Mouse (Mus musculus) limb, embryonic 14.5 days (tissue): Measurements from ENCODE around the gene Setd7. TPM values are rescaled to one million over a fixed set of nuclear protein-coding genes. Genes with fewer than 3 reads are reported as not detected.

Source experiments
- ATAC-seq: fragments of 200-750 bp; cut with Nextera tagmentation; 2 replicates; pipeline ENCODE4 v1.8.0; 2017; ENCODE audit warnings: low read depth, moderate number of reproducible peaks, moderate TSS enrichment; ENCODE audit not compliant: low FRiP score
- DNase-seq: peaks from one replicate; pipeline ENCODE4 v3.0.0-alpha.2; 2015; ENCODE audit warnings: low spot score
- H3K27ac ChIP-seq: fragments of 300-500 bp; sonication (generic); replicated peaks from 2 replicates; pipeline ENCODE4 v1.5.1; 2014; ENCODE audit warnings: low read depth, mild to moderate bottlenecking, low read length, moderate library complexity, mixed read lengths
- H3K27me3 ChIP-seq: fragments of 300-500 bp; sonication (generic); 2 replicates; pipeline ENCODE4 v1.6.1; 2014; ENCODE audit warnings: low read length, mixed read lengths; ENCODE audit not compliant: control insufficient read depth, insufficient read depth
- H3K36me3 ChIP-seq: fragments of 300-500 bp; sonication (generic); 2 replicates; pipeline ENCODE4 v1.6.1; 2014; ENCODE audit warnings: mild to moderate bottlenecking, low read length, moderate library complexity, mixed read lengths; ENCODE audit not compliant: control insufficient read depth, insufficient read depth
- H3K4me1 ChIP-seq: fragments of 300-500 bp; sonication (generic); 2 replicates; pipeline ENCODE4 v1.6.1; 2014; ENCODE audit warnings: antibody characterized with exemption, low read length, mixed read lengths; ENCODE audit not compliant: control insufficient read depth, insufficient read depth
- H3K4me2 ChIP-seq: fragments of 300-500 bp; sonication (generic); replicated peaks from 2 replicates; pipeline ENCODE4 v1.6.1; 2014; ENCODE audit warnings: low read depth, mild to moderate bottlenecking, low read length, moderate library complexity; ENCODE audit not compliant: severe bottlenecking
- H3K4me3 ChIP-seq: fragments of 300-500 bp; sonication (generic); replicated peaks from 2 replicates; pipeline ENCODE4 v1.5.1; 2014; ENCODE audit warnings: low read length
- H3K9ac ChIP-seq: fragments of 300-500 bp; sonication (generic); 2 replicates; pipeline ENCODE4 v1.6.1; 2014; ENCODE audit warnings: mild to moderate bottlenecking, low read depth, low read length, moderate library complexity; ENCODE audit not compliant: severe bottlenecking
- H3K9me3 ChIP-seq: fragments of 300-500 bp; sonication (generic); 2 replicates; pipeline ENCODE4 v1.6.1; 2016; ENCODE audit warnings: low read length; ENCODE audit not compliant: control insufficient read depth
- POLR2A ChIP-seq: fragments of 200-500 bp; IDR thresholded peaks from 2 replicates; pipeline ENCODE4 v1.8.0; 2012; ENCODE audit warnings: inconsistent platforms, mild to moderate bottlenecking, moderate library complexity, borderline replicate concordance; ENCODE audit not compliant: insufficient read depth, insufficient read length; ENCODE audit errors: extremely low read depth
- WGBS: fragments of 180-500 bp; shearing (Covaris S2); extraction: QIAGEN DNeasy Blood & Tissue Kit; methylation state at CpG from one replicate; pipeline ENCODE4 v1.1.7; 2014; 5-methylcytosine and 5-hydroxymethylcytosine counted together
- polyA plus RNA-seq, 2 experiments: library from polyadenylated mRNA; depleted of rRNA in 1 of 2; stranded (reverse) in 1 of 2; unstranded in 1 of 2; fragments of >200 nt; fragmentation: Nextera tagmentation in 1 of 2; extraction: Ambion mirVana in 1 of 2; gene quantifications; 2 replicates each; pipeline versions ENCODE4 v1.2.1 to v1.2.3; 2012 to 2014

Setd7 gene
- polyA plus RNA-seq, 2 experiments, result 6.1 to 19.6 TPM

DNA sequence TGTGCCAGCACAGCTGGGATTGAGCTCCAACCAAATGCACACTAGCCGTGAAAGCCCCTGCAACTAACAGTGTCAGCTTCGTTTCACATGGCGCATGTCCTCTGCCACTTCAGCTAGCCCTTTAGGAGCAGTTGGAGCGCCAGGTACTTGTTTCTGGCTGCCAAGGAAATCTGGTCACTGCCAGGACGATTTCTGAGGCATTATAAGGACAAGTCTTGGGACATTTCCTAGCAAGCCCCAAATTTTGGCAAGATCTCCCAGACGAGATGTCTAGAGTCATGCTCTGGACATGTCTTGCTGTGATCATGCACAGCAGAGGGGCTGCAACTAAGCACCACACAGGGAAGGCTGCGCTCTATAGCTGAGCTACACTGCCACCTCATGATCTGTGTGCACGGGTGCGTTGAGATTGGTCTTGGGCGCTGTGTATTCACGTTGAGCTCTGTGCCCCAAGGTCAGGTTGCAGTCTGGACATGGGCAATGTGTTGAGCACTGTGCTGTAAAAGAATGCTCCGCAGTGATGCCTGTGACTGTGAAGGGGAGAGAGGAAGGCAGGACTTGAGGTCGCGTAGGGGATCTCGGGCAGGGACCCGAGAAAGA lies 35.4 kb downstream of the Setd7 start:
- no peak for TF ChIP-seq POLR2A
- Histone ChIP-seq H3K4me3 (no peak overlapping the region), H3K27ac (no peak overlapping the region), H3K9me3 (no peaks in the 10 kb centered on the region), H3K36me3 (peaks cover 82% of the 10 kb centered on the region), H3K9ac (no peak overlapping the region), H3K27me3 (no peaks in the 10 kb centered on the region), H3K4me1 (no peaks in the 10 kb centered on the region), H3K4me2 (no peak overlapping the region)
- 85% methylated on average over 16 of the region's 16 CpGs for WGBS
- DNase-seq (no peak), ATAC-seq (no peak)

- ATAC-seq (no peak), DNase-seq (no peak)
- Histone ChIP-seq H3K27ac (no peak overlapping the region), H3K9ac (no peak overlapping the region), H3K9me3 (no peaks in the 10 kb centered on the region), H3K27me3 (no peaks in the 10 kb centered on the region), H3K4me1 (no peaks in the 10 kb centered on the region), H3K4me3 (no peak overlapping the region), H3K36me3 (peaks cover 74% of the 10 kb centered on the region), H3K4me2 (no peak overlapping the region)
- 93% methylated on average over 14 of the region's 14 CpGs for WGBS
- no peak for TF ChIP-seq POLR2A
Measured at GRCm38 (mm10) chr3:51521262-51521661, 39.4 kb downstream of the Setd7 start.

DNA sequence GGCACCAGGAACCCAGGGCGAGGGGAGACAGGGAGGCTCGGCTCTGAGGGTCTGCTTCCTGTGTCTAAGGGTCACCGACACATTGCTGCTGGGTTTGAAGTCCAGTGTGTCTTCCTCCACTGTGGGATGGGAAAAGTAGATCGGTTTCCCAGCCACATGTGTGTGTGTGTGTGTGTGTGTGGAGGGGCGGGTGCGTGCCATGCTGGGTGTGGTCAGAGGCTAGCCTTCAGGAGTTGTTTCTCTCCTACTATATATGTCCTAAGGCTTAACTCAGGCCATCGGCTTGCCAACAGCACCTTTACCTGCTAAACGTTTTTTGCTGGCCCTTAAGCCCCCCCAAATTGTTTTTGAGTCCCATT lies 41.9 kb downstream of the Setd7 start:
- Histone ChIP-seq H3K4me1 (no peaks in the 10 kb centered on the region), H3K9ac (no peak overlapping the region), H3K27ac (no peak overlapping the region), H3K27me3 (no peaks in the 10 kb centered on the region), H3K36me3 (peaks cover 49% of the 10 kb centered on the region), H3K4me3 (no peak overlapping the region), H3K4me2 (no peak overlapping the region), H3K9me3 (no peaks in the 10 kb centered on the region)
- no peak for TF ChIP-seq POLR2A
- ATAC-seq (no peak), DNase-seq (no peak)
- WGBS, result 74% methylated on average over 8 of the region's 8 CpGs

DNA sequence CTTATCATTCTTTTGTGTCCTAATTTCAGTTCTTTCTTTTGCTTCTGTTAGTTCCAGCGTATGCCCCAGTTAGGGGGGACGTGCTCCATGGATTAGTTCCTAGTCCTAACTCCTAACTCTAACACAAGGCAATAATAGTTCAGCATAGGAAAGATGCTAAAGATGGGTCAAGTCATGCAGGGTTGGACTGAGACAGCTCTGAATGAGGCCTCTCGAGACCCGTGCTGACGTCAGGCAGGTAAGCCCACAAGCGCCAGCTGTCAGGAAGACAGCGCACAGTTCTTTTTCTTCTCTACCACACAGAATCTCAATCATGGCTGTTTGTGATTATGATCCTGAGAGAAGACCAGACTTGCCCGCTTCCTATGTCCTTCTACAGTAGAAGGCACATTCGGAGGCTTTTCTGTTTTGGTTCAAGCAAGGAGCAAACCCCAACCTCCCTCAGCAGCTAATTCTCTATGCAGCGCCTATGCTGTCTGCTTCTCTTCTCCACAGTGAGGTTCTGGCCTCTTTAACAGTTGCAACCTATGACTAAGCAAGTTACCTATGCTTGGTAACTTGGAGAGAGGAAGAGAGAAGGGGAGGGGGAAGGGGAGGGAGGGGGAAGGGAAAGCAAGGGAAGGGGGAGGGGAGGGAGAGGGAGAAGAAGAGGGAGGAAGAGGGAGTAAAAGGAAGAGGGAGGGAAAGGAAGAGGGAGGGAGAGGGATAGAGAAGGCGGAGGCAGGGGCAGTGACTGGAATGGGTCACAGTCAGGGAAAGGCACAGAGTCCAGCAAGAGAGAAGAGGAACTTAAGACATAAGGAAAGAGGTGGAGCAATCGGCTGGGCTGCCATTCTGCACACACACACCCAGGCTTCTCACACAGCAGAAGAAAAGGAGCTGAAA lies 42.6 kb downstream of the Setd7 start:
- DNase-seq, result no peak
- no peak for TF ChIP-seq POLR2A

GRCm38 (mm10) chr3:51517467-51517866 lies 43.2 kb downstream of the Setd7 start:
- no peak for ATAC-seq
- WGBS, result 78% methylated on average over 4 of the region's 4 CpGs
- no peak for TF ChIP-seq POLR2A
- peaks cover 38% of the 10 kb centered on the region for H3K36me3 ChIP-seq
- H3K4me1 ChIP-seq, result no peaks in the 10 kb centered on the region
- no peak overlapping the region for H3K27ac ChIP-seq
- H3K4me2 ChIP-seq, result no peak overlapping the region
- H3K27me3 ChIP-seq, result no peaks in the 10 kb centered on the region
- no peak overlapping the region for H3K4me3 ChIP-seq
- H3K9me3 ChIP-seq, result no peaks in the 10 kb centered on the region
- no peak overlapping the region for H3K9ac ChIP-seq
- DNase-seq, result no peak

More for the DNA sequence above, 42.6 kb downstream of the Setd7 start:
- Histone ChIP-seq H3K4me3 (no peak overlapping the region), H3K27ac (no peak overlapping the region), H3K36me3 (peaks cover 44% of the 10 kb centered on the region), H3K4me1 (no peaks in the 10 kb centered on the region), H3K4me2 (no peak overlapping the region), H3K9ac (no peak overlapping the region), H3K9me3 (no peaks in the 10 kb centered on the region), H3K27me3 (no peaks in the 10 kb centered on the region)
- 77% methylated on average over 12 of the region's 12 CpGs for WGBS
- no peak for ATAC-seq
